Mouse (Mus musculus) lung, adult 18-20 months (tissue): ENCODE data around the gene Pank2.
A peak's percentile ranks its signal among the peaks of the same experiment; 100 is the strongest.
"Not testable (repeated sequence)": the region's sequence is repeated elsewhere in the genome, so short reads cannot be mapped to it uniquely, and the experiment has no call there.

Experiments used
- DNase-seq, 2 experiments: peaks; one replicate each; pipeline ENCODE4 v3.0.0; 2022; ENCODE audit warnings: mixed read lengths in 2 of 2

The Pank2 gene

GRCm38 (mm10) chr2:131262213-131262672 lies at the start of gene Pank2:
Gene Pank2 (plus strand): TSS chr2:131262495.
- DNase-seq = peak; percentile 98

DNA sequence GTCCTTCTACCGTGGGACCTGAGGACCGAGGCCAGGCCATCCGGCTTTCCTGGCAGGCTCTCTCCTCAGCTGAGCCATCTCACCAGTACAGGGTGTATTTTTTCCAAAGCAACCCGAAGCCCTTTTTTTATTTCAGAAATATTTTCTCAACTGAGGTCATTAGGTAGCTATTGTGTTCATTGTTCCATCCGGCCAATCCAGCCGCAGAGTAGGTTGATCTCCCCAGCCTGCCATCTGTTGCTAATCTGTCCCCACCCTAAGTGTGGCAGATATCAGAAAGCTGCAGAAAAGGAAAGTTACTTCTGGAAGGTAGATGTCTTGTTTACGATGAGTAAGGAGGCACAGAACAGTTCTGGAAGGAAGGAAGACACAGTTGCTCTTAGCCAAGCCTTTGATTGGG lies 48.5 kb upstream of the Pank2 start:
- DNase-seq = no peak

- DNase-seq = peak in 1 of 2 experiments; percentile 33
Observed at GRCm38 (mm10) chr2:131215941-131216858, 46.1 kb upstream of the Pank2 start.

GRCm38 (mm10) chr2:131220030-131220429 lies 42.3 kb upstream of the Pank2 start:
- no peak for DNase-seq

- DNase-seq = no peak
Observed at GRCm38 (mm10) chr2:131221853-131222515, 40.3 kb upstream of the Pank2 start.

GRCm38 (mm10) chr2:131222562-131222961 lies 39.7 kb upstream of the Pank2 start:
- no peak for DNase-seq

DNA sequence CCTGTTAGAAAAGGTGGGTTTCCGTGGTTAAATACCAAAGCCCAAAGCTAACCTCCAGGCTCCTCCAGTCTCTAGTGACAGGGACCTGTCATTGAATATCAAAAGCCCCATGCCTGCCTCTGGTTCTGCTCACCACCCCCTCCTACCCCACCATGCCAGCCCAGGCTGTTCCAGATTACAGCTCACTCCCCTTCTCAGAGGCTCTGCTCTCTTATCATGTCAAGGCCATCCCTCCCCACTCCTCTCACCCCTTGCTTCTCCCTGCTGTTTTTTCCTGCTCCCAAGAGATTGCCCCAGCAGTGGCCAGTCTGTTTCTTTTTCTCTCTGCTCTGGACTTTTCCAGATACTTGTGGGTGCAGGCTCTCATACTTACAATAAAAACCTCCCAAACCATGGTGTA lies 38.7 kb upstream of the Pank2 start:
- no peak for DNase-seq

DNA sequence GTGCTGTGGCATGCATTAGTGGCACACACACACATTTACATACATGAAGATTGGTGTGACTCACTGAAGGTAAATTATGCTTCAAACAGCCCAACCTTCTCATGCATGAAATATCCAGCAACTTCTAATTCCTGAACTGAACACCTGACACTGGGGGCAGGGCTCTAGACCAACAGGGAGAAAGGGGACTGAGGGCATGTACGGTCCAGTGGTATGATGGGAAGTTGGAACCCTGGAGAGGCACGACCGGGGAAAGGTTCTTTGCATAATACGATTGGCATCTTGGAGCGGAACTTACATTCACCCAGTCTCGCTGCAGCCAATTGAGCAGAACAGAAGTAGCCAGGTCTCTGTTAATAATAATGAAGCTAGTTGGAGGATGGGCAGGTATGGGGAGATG lies 37.1 kb upstream of the Pank2 start:
- DNase-seq = no peak

GRCm38 (mm10) chr2:131226669-131227068 lies 35.6 kb upstream of the Pank2 start:
- DNase-seq = not testable (repeated sequence)

GRCm38 (mm10) chr2:131227243-131227642 lies 35.1 kb upstream of the Pank2 start:
- no peak for DNase-seq

DNA sequence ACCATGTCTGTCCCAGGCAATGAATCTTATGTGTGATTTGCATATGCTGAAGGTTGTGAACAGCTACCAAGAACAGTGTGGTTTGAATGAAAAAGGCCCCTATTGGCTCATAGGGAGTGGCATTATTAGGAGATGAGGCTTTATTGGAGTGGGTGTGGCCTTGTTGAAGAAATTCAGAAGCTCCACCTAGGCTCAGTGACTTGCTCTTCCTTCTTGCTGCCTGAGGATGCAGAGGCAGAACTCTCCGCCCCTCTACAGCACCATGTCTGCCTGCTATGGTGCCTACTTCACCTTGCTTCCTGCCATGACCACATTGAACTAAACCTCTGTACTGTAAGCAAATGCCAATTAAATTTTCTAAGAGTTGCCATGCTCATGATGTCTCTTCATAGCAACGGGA lies 29.7 kb upstream of the Pank2 start:
- DNase-seq = no peak

- DNase-seq = peak; percentile 97 to 98
Observed at GRCm38 (mm10) chr2:131233307-131234126, 28.8 kb upstream of the Pank2 start, which contains the start of gene Mavs. Gene Mavs (plus strand): TSS chr2:131234063.

GRCm38 (mm10) chr2:131234127-131234650 lies 28.1 kb upstream of the Pank2 start:
- peak in 1 of 2 experiments; percentile 28 for DNase-seq

GRCm38 (mm10) chr2:131234970-131235635 lies 27.2 kb upstream of the Pank2 start:
- DNase-seq = peak; percentile 28 to 29

- DNase-seq = no peak
Observed at GRCm38 (mm10) chr2:131242180-131242579, 20.1 kb upstream of the Pank2 start.

DNA sequence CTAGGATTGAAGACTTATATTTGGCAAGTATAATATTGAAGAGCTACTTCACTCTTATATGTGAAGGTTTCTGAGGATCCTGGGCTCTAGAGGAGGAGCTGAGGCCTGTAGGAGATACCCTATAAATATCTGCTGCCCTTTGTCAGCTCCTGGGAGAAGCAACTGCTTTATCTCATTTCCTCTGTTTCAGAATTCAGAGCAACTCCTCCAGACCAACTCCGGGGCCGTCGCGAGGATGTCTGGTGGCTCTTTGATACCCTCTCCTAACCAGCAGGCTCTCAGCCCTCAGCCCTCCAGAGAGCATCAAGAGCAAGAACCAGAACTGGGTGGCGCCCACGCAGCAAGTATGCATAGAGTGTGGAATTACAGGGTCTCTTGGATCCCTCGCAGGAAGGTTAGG lies 19.4 kb upstream of the Pank2 start:
- no peak for DNase-seq

DNA sequence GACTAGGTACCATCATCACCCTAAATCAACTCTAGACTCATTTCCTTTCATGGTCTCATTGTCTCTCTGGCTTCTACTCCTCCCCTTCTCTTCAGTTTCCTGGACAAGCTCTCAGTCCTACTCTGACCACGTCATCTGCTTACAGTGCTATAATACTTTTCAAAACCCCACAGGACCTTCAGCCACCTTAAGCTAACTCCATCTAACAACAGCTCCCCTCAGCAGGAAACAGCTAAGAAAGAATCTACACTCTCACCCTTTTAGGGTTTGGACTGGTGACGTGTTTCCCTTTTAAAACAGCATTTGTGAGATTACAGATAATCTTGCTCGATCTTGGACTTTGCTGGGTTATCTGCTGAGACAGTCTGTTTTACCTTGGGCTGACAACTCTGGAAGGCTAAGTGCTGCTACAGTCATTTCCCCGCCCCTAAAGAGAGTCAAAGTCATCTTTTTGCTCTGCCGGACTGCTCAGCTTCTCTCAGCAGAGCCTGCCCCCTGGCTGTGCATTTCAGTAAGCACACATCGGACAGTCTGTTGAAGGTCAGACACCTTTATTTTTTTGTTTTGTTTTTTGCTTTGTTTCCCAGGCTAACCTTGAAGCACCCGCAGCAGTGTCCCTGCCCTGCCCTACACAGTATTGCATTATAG lies 8.5 kb upstream of the Pank2 start:
- DNase-seq = peak; percentile 68 to 78

DNA sequence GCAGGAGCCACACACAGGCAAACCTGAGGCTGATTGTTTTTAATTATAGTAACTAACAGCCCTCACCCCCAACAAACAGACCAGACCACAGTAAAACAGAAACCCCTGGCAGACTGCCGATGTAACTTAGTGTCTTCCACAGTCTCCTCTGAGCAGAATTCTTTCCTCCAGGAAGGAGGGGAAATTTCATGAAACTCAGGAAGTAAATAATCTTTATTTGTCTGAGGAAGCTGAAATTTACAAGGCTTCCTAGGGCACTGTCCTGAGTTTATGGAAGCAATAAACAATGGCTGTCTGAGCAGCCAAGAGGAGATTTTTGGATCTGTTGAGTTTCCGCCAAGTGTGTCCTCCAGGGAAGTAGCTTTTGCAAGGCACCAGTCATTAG lies 8.0 kb upstream of the Pank2 start:
- peak in 1 of 2 experiments; percentile 53 for DNase-seq

GRCm38 (mm10) chr2:131255738-131256137 lies 6.6 kb upstream of the Pank2 start:
- no peak for DNase-seq

DNA sequence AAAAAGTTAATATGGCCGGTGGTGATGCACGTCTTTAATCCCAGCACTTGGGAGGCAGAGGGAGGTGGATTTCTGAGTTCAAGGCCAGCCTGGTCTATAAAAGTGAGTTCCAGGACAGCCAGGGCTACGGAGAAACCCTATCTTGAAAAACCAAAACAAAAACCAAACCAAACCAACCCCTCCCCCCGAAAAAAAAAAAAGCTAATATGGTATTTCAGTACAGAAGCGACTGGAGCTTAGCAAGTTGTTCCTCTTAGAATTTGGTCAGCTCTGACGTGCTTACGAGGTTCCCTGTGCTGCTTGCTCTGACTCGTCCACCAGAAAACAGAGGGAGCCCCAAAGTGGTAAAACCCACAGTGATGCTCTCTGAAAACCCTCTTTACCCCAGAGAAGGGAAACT lies 3.6 kb upstream of the Pank2 start:
- no peak for DNase-seq

DNA sequence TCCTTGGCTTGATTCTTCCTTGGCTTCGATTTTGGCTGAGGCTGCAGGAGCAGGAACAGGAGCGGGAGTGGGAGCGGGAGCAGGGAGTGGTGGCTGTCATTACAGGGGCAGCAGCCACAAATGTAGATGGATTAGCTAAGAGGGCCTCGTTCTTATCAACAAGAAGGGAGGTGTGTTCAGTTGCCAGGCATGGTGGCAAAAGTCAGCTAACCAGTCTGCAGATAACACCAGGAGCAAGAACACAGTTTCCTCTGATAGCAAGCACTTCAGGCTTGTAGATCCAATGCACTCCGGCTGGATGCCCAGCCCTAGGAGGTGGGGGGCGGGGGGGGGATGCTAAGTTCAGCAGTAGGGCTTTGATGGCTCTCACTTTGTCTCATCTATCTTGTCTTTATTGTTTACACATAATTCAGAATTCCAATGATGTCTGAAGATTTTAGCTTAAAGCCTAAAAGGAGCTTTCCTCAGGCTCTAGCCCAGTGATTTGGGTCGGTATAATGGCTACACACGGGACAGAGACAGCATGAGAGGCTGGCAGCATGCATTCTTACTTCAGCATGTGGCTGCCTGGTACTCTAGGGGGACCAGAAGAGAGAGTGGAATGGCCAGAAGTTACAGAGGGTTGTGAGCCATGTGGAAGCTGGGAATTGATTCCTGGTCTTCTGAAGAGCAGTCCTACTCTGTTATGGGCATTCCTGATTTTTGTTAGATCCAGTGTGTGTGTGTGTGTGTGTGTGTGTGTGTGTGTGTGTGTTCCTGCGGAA lies 1.6 kb upstream of the Pank2 start:
- no peak for DNase-seq
